Comparison of ENCODE assay signal across 13 mouse cellular contexts in the genomic region with DNA sequence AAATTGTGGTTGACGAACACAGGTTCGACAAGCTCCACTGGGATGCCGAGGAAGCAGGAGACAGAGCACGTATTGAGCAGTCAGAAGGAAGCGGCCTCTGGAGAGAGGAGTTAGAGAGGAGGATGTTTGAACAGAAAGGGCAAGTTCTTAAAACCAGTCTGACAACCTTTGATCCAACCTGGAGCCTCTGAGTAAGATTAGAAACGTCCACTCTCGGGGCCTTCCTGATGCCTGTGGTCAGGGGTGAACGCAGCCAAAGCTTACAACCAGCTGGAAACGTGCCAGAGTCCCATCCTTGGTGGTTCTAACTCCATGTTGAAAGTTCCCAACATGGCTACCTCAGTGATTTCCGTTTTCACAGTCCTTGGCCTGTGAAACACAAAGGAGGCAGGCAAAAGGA.
DNase-seq lines count a peak whose midpoint lies in the region; ATAC-seq lines count a peak whose summit lies in the region.
"Had no signal": no experiment of that assay in that cellular context is flagged by ENCODE, and none has a peak within 500 bp of the region (broad histone marks: within the 10 kb centered on the region; RNA-seq: fewer than 3 reads in every experiment).

No protein-coding gene starts in this region.

- ATAC-seq in megakaryocyte, adult 5-6 weeks (ENCODE audit: poor library complexity, severe bottlenecking) = no peak
- ATAC-seq: forebrain, embryonic 15.5 days; inflammation-experienced regulatory T-cells, adult 6 months had no signal

- peak; percentile 20 for DNase-seq in adrenal gland, postnatal 10 days
- DNase-seq in adrenal gland, adult (ENCODE audit: inconsistent age in 2 of 2, low spot score in 1 of 2) = no peak
- peak; percentile 43 for DNase-seq in testis, postnatal 10 days (ENCODE audit: low spot score)
- no peak for DNase-seq in testis, postnatal 14 days (ENCODE audit: low spot score)
- peak; percentile 63 for DNase-seq in lung, postnatal 25 days (ENCODE audit: low spot score)
- DNase-seq in urinary bladder, postnatal 25 days (ENCODE audit: low spot score) = peak; percentile 70
- DNase-seq in cerebellum, postnatal 10 days = no peak
- DNase-seq: cerebellum, adult 2 months; retina, postnatal 1 day; thymus, postnatal 14 days had no signal

Comparison
In these comparisons a context has a peak if more than half of its experiments do, and no peak if none do; other contexts are left out.
1. DNase-seq: peak in adrenal gland, postnatal 10 days (single experiment), testis, postnatal 10 days (single experiment), lung, postnatal 25 days (single experiment) and urinary bladder, postnatal 25 days (single experiment); none in adrenal gland, adult (0 of 2), testis, postnatal 14 days (single experiment) and cerebellum, postnatal 10 days (0 of 2).